Mouse (Mus musculus): ENCODE results near the gene Tnfsf13.

GRCm38 (mm10) chr11:69729063-69729462 lies 43.5 kb upstream of the Tnfsf13 start:
- TF ChIP-seq CTCF (IDR thresholded peaks at IDR 0.05; ENCODE audit: low read depth) (peak; percentile 37), EP300 (IDR thresholded peaks at IDR 0.05; ENCODE audit: low read depth) (no peak)
